Mouse (Mus musculus) liver, embryonic 14.5 days (tissue): ENCODE measurements around the gene Scn11a. TPM values are rescaled to one million over a fixed set of nuclear protein-coding genes. Genes with fewer than 3 reads are reported as not detected.

Experiments
- ATAC-seq: fragments of 200-750 bp; cut with Nextera tagmentation; 2 replicates; pipeline ENCODE4 v1.8.0; 2017; ENCODE audit warnings: moderate number of reproducible peaks, mild to moderate bottlenecking, moderate library complexity; ENCODE audit not compliant: insufficient read depth
- DNase-seq, 3 experiments: peaks; one replicate each; pipeline ENCODE4 v3.0.0-alpha.2; 2012 to 2013; ENCODE audit warnings: low read depth in 3 of 3, low spot score in 3 of 3
- H3K27ac ChIP-seq: fragments of 300-500 bp; sonication (generic); 2 replicates; pipeline ENCODE4 v1.5.1; 2014; ENCODE audit warnings: moderate library complexity, mild to moderate bottlenecking, control low read depth, inconsistent platforms
- H3K27me3 ChIP-seq: fragments of 300-500 bp; sonication (generic); 2 replicates; pipeline ENCODE4 v1.6.1; 2014; ENCODE audit warnings: mild to moderate bottlenecking, low read length, moderate library complexity; ENCODE audit not compliant: control insufficient read depth, insufficient read depth
- H3K36me3 ChIP-seq: fragments of 300-500 bp; sonication (generic); replicated peaks from 2 replicates; pipeline ENCODE4 v1.6.1; 2014; ENCODE audit warnings: low read depth; ENCODE audit not compliant: control insufficient read depth, insufficient read depth
- H3K4me1 ChIP-seq, 2 experiments: fragments of 200-500 bp in 1 of 2; fragments of 300-500 bp in 1 of 2; sonication (generic) in 1 of 2; replicated peaks; 2 replicates each; pipeline ENCODE4 v1.6.1; 2012 to 2014; ENCODE audit warnings: antibody characterized with exemption in 1 of 2, inconsistent platforms in 1 of 2, low read length in 1 of 2; ENCODE audit not compliant: control insufficient read depth in 2 of 2, insufficient read depth in 2 of 2
- H3K4me2 ChIP-seq: fragments of 300-500 bp; sonication (generic); 2 replicates; pipeline ENCODE4 v1.6.1; 2014; ENCODE audit warnings: low read depth, mild to moderate bottlenecking, control low read depth, moderate library complexity
- H3K4me3 ChIP-seq, 2 experiments: fragments of 200-500 bp in 1 of 2; fragments of 300-500 bp in 1 of 2; sonication (generic) in 1 of 2; 2 replicates each; pipeline ENCODE4 v1.5.1; 2012 to 2014; ENCODE audit warnings: low read depth in 2 of 2, low read length in 2 of 2, mild to moderate bottlenecking in 2 of 2, control low read depth in 1 of 2, inconsistent platforms in 1 of 2, moderate library complexity in 1 of 2; ENCODE audit not compliant: insufficient read depth in 1 of 2
- H3K9ac ChIP-seq: fragments of 300-500 bp; sonication (generic); replicated peaks from 2 replicates; pipeline ENCODE4 v1.6.1; 2014; ENCODE audit warnings: mild to moderate bottlenecking, control low read depth, moderate library complexity
- H3K9me3 ChIP-seq: fragments of 300-500 bp; sonication (generic); 2 replicates; pipeline ENCODE4 v1.6.1; 2016; ENCODE audit warnings: low read length, mixed read lengths; ENCODE audit not compliant: control insufficient read depth
- CTCF ChIP-seq: IDR thresholded peaks from 2 replicates; pipeline ENCODE4 v1.5.1; 2016; ENCODE audit warnings: antibody characterized with exemption, low read depth, control low read depth
- EP300 ChIP-seq: IDR thresholded peaks from 2 replicates; pipeline ENCODE4 v1.6.1; 2016; ENCODE audit warnings: antibody characterized with exemption, low read depth
- WGBS: fragments of 180-500 bp; shearing (Covaris S2); extraction: QIAGEN DNeasy Blood & Tissue Kit; methylation state at CpG from one replicate; pipeline ENCODE4 v1.1.7; 2014; ENCODE audit not compliant: insufficient replicate concordance; 5-methylcytosine and 5-hydroxymethylcytosine counted together
- polyA plus RNA-seq, 2 experiments: library from polyadenylated mRNA; depleted of rRNA in 1 of 2; stranded (reverse) in 1 of 2; unstranded in 1 of 2; fragments of >200 nt; fragmentation: Nextera tagmentation in 1 of 2; extraction: Ambion mirVana in 1 of 2; gene quantifications; 2 replicates each; pipeline versions ENCODE4 v1.2.1 to v1.2.3; 2012 to 2014

The Scn11a gene
- polyA plus RNA-seq, 2 experiments: 0.01 TPM; not detected in 1

DNA sequence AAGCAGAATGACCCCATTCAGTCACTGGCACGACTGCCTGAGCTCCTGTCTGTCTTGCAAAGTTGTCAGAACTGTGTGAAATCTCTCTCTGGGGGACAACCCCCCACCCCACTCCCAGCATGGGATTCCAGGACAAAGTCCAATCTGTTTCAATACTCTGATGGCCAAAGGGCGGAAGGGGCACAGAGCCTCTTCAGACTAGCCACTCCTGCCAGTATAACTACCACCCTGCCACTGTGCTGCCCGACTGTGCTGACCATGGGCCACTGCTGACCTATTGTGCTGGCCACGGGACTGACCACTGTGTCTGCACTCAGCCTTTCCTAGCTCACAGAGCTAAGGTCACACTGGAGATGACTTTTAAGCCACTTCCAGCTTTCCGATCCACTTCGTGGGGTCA, 16.8 kb upstream of the Scn11a start:
- TF ChIP-seq CTCF (no peak), EP300 (no peak)
- Histone ChIP-seq H3K27me3 (no peaks in the 10 kb centered on the region), H3K27ac (no peak overlapping the region), H3K9me3 (no peaks in the 10 kb centered on the region), H3K36me3 (no peaks in the 10 kb centered on the region), H3K4me2 (no peak overlapping the region), H3K9ac (no peak overlapping the region), H3K4me1 (no peaks in the 10 kb centered on the region), H3K4me3 (no peak overlapping the region)
- WGBS: 37% methylated on average over 6 of the region's 6 CpGs
- DNase-seq (peak in 1 of 3 experiments; percentile 7), ATAC-seq (peak; percentile 18; the same call in 1 of the 2 replicates)

- TF ChIP-seq CTCF (no peak), EP300 (no peak)
- Histone ChIP-seq H3K27ac (no peak overlapping the region), H3K9me3 (no peaks in the 10 kb centered on the region), H3K27me3 (no peaks in the 10 kb centered on the region), H3K4me3 (no peak overlapping the region), H3K36me3 (no peaks in the 10 kb centered on the region), H3K4me1 (no peaks in the 10 kb centered on the region), H3K9ac (no peak overlapping the region), H3K4me2 (no peak overlapping the region)
- ATAC-seq (no peak), DNase-seq (no peak)
- WGBS: 45% methylated on average over 6 of the region's 6 CpGs
These were observed 15.9 kb upstream of the Scn11a start for GRCm38 (mm10) chr9:119841159-119841558.

- DNase-seq (no peak), ATAC-seq (no peak)
- TF ChIP-seq EP300 (no peak), CTCF (no peak)
- Histone ChIP-seq H3K27ac (no peak overlapping the region), H3K9ac (no peak overlapping the region), H3K27me3 (no peaks in the 10 kb centered on the region), H3K4me3 (no peak overlapping the region), H3K4me1 (no peaks in the 10 kb centered on the region), H3K4me2 (no peak overlapping the region), H3K36me3 (no peaks in the 10 kb centered on the region), H3K9me3 (no peaks in the 10 kb centered on the region)
- 62% methylated on average over 9 of the region's 9 CpGs for WGBS
These were observed 10.4 kb upstream of the Scn11a start for GRCm38 (mm10) chr9:119835581-119836125.

DNA sequence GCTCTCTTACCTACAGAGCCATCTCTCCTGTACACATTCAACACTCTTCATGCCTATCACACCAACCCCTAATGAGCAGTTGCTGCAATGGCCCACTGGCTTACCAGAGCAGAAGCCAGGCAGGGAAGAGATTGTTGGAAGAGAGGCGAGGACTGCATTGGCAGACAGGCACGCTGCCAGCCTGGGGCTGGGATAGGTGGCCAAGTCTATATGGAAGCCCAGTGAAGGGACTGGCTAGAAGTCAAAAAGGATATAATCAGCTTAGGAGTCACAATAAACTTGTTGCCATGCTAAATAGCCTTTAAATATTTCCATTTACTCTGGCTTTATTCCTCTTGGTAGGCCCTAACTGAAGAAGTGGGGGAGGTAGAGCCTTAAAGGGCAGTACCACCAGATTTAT, 5.7 kb upstream of the Scn11a start:
- Histone ChIP-seq H3K36me3 (no peaks in the 10 kb centered on the region), H3K27me3 (no peaks in the 10 kb centered on the region), H3K4me2 (no peak overlapping the region), H3K4me1 (no peaks in the 10 kb centered on the region), H3K4me3 (no peak overlapping the region), H3K9ac (no peak overlapping the region), H3K27ac (no peak overlapping the region), H3K9me3 (no peaks in the 10 kb centered on the region)
- WGBS: 57% methylated on average over 2 of the region's 2 CpGs
- ATAC-seq (no peak), DNase-seq (no peak)
- TF ChIP-seq CTCF (no peak), EP300 (no peak)

DNA sequence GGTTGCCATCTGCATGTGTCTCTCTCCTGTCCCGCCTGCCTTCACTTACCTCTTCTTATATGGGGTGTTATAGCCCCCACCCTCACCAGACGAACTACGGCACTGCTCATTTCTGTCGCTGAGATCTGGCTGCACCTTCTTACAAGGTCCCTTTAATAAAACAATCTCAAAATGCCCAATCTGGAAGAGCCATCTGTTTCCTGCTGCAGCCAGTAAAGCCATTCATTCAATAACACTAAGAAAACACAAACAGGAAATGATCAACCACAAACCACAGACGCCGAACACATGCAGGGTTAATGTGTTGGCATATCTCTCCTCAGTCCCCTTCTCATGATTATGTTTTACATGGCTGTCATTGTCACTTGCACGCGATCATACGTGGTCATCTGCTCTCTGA, 1.5 kb downstream of the Scn11a start:
- H3K27me3 ChIP-seq: no peaks in the 10 kb centered on the region
- no peak for TF ChIP-seq EP300
- no peak for TF ChIP-seq CTCF
- H3K4me2 ChIP-seq: no peak overlapping the region
- no peaks in the 10 kb centered on the region for H3K4me1 ChIP-seq
- H3K27ac ChIP-seq: no peak overlapping the region
- no peaks in the 10 kb centered on the region for H3K9me3 ChIP-seq
- no peak for ATAC-seq
- H3K4me3 ChIP-seq: no peak overlapping the region
- no peak overlapping the region for H3K9ac ChIP-seq
- WGBS: 10% methylated on average over 9 of the region's 9 CpGs
- no peak for DNase-seq
- no peaks in the 10 kb centered on the region for H3K36me3 ChIP-seq
